Mouse (Mus musculus) forebrain, embryonic 10.5 days (tissue): ENCODE measurements at regions not wholly inside any gene's neighbourhood (a gene's known extent, or its start where the extent isn't known, plus 50 kb on each side); places are given as distances from the start of the nearest gene placed in this dataset.
"Not testable (repeated sequence)": the region's sequence is repeated elsewhere in the genome, so short reads cannot be mapped to it uniquely, and the experiment has no call there.

Source experiments
- DNase-seq: peaks from one replicate; pipeline ENCODE4 v3.0.0-alpha.2; 2017; ENCODE audit warnings: low spot score; ENCODE audit errors: extremely low spot score
- H3K27ac ChIP-seq: fragments of 300-500 bp; sonication (generic); 2 replicates; pipeline ENCODE4 v1.5.1; 2016; ENCODE audit warnings: mild to moderate bottlenecking
- H3K27me3 ChIP-seq: fragments of 300-500 bp; sonication (generic); 2 replicates; pipeline ENCODE4 v1.6.1; 2016; ENCODE audit warnings: mild to moderate bottlenecking; ENCODE audit not compliant: poor library complexity, severe bottlenecking
- H3K36me3 ChIP-seq: fragments of 300-500 bp; sonication (generic); replicated peaks from 2 replicates; pipeline ENCODE4 v1.6.1; 2016; ENCODE audit warnings: mild to moderate bottlenecking, moderate library complexity
- H3K4me1 ChIP-seq: fragments of 300-500 bp; sonication (generic); 2 replicates; pipeline ENCODE4 v1.6.1; 2016
- H3K4me3 ChIP-seq: fragments of 300-500 bp; sonication (generic); 2 replicates; pipeline ENCODE4 v1.5.1; 2016; ENCODE audit warnings: mild to moderate bottlenecking, moderate library complexity
- H3K9me3 ChIP-seq: fragments of 300-500 bp; sonication (generic); 2 replicates; pipeline ENCODE4 v1.6.1; 2016; ENCODE audit warnings: mild to moderate bottlenecking, moderate library complexity
- WGBS: fragments of 180-500 bp; shearing (Covaris S2); methylation state at CpG from one replicate; pipeline ENCODE4 v1.1.7; 2016; 5-methylcytosine and 5-hydroxymethylcytosine counted together

DNA sequence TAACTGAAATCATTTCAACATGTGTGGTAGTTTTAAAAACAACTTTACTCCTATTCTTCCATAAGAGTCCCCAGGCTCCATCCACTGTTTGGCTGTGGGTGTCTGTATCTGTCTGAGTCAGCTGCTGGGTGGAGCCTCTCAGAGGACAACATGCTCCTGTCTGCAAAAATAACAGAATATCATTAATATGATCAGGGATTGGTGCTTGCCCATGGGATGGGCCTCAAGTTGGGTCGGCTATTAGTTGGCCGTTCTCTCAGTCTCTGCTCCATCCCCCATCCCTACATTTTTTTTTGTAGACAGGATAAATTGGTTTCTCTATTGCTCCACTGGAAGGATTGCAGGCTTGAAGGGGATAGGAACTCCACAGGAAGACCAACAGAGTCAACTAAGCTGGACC, 108.5 kb upstream of the Fgf16 start:
- not testable (repeated sequence) for H3K27ac ChIP-seq, H3K36me3 ChIP-seq, H3K9me3 ChIP-seq, H3K4me1 ChIP-seq, H3K4me3 ChIP-seq, DNase-seq
- 88% methylated on average over 2 of the region's 2 CpGs for WGBS
- peaks cover 13% of the 10 kb centered on the region; the same call in 1 of the 2 replicates for H3K27me3 ChIP-seq

DNA sequence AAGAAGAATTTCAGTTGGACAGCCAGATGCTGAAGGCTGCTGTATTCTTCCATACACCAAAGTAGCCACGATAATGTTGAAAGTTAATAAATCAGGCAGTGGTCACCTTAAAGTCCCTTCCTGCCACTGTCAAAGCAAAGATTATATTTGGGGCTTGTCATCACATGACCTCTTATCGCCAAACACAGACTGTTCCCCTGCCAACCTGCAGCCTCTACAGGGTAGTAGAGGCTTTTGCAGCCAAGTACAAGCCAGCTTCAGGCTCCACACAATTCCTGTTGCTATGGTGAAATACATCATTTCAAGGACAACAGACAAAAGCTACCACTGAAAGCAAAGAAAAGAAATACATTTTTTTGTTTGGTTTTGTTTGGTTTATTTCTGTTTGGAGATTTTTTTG, 93.5 kb upstream of the Fgf16 start:
- H3K9me3 ChIP-seq: no peaks in the 10 kb centered on the region
- 84% methylated on average over 2 of the region's 2 CpGs for WGBS
- H3K27ac ChIP-seq: no peak overlapping the region
- no peak for DNase-seq
- no peak overlapping the region for H3K4me3 ChIP-seq
- H3K4me1 ChIP-seq: no peaks in the 10 kb centered on the region
- peaks cover 59% of the 10 kb centered on the region for H3K27me3 ChIP-seq
- H3K36me3 ChIP-seq: no peaks in the 10 kb centered on the region

DNA sequence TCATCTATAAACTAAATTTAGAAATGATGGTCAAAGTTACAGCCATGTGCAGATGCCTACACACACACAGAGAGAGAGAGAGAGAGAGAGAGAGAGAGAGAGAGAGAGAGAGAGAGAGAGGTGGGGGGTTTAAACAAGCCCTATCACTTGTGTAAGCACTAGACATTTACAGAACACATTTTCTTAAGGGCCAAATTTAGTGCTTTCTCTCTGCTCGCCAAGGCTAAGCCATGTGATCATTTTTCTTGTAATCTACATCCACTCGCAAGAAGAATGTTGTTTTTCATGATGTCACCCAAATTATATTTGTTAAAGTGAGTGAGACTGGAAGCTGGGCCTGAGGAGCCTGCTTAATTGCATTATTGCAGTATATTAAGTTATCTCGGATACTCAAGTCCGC, 92.8 kb upstream of the Fgf16 start:
- Histone ChIP-seq H3K36me3 (no peaks in the 10 kb centered on the region), H3K4me1 (no peaks in the 10 kb centered on the region), H3K9me3 (no peaks in the 10 kb centered on the region), H3K4me3 (no peak overlapping the region), H3K27me3 (peaks cover 58% of the 10 kb centered on the region), H3K27ac (no peak overlapping the region)
- 87% methylated on average over 4 of the region's 4 CpGs for WGBS
- DNase-seq: no peak

DNA sequence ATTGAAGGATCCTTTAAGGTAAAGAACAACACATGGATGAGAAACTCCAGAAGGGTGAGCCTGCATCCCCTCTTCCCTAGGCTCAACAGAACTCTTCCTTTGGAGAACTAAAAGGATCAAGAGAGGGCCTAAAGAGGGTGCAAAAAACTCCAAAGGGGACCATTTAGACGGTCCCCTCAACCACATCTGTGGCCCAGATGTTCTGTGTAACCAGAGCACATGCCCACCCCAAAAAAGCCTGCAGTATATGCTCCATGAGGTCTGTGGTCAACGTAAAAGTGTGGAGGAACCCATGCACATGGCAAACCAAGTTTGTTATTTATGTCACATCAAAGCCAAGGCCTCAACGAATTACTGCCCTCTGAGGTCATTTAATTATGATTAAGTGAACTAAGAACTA, 89.2 kb upstream of the Fgf16 start:
- DNase-seq: no peak
- Histone ChIP-seq H3K27ac (no peak overlapping the region), H3K36me3 (no peaks in the 10 kb centered on the region), H3K4me1 (no peaks in the 10 kb centered on the region), H3K27me3 (peaks cover 52% of the 10 kb centered on the region), H3K4me3 (no peak overlapping the region), H3K9me3 (no peaks in the 10 kb centered on the region)
- 75% methylated on average over 3 of the region's 3 CpGs for WGBS

DNA sequence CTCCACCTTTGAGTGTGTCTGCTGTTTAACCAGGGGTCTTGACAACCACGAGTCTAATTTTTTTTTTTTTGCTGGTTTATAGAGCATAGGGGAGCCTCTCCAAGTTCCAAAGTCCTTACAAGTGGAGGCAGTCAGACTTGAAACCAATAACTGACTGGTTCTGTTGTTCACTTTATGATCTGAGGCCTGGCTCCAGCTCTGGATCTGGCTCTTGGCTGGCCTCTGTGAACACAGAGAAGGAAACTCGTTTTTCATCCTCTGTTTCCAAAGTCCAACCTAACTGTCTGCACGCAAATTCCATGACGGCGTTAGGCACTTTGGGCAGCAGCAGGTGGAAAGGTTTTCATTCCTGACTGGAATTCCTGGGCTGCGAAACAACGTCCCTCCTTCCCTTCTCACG, 80.4 kb upstream of the Fgf16 start:
- 87% methylated on average over 8 of the region's 8 CpGs for WGBS
- H3K4me1 ChIP-seq: no peaks in the 10 kb centered on the region
- no peak overlapping the region for H3K4me3 ChIP-seq
- no peak overlapping the region for H3K27ac ChIP-seq
- H3K36me3 ChIP-seq: no peaks in the 10 kb centered on the region
- H3K9me3 ChIP-seq: no peaks in the 10 kb centered on the region
- peaks cover 67% of the 10 kb centered on the region for H3K27me3 ChIP-seq
- no peak for DNase-seq

DNA sequence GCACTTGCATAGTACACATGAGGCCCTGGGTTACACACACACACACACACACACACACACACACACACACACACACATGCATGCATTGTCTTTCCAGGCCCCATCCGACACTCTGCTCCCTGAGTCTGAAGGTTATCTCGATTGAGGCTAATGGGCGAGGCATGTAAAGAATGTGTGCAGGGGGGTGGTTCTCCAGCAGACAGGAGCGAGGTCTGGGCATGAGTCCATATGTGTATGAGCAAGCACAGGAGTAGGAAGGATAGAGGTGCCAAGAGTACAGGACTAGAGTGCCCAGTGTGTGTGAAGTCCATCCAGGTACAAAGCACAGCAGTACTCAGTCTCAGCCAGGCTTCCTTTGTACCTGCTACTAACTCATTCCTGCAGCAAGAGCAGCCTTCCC, 79.6 kb upstream of the Fgf16 start:
- no peaks in the 10 kb centered on the region for H3K36me3 ChIP-seq
- no peak overlapping the region for H3K27ac ChIP-seq
- H3K4me3 ChIP-seq: no peak overlapping the region
- no peaks in the 10 kb centered on the region for H3K4me1 ChIP-seq
- 88% methylated on average over 4 of the region's 4 CpGs for WGBS
- no peak for DNase-seq
- H3K9me3 ChIP-seq: no peaks in the 10 kb centered on the region
- H3K27me3 ChIP-seq: peaks cover 59% of the 10 kb centered on the region

DNA sequence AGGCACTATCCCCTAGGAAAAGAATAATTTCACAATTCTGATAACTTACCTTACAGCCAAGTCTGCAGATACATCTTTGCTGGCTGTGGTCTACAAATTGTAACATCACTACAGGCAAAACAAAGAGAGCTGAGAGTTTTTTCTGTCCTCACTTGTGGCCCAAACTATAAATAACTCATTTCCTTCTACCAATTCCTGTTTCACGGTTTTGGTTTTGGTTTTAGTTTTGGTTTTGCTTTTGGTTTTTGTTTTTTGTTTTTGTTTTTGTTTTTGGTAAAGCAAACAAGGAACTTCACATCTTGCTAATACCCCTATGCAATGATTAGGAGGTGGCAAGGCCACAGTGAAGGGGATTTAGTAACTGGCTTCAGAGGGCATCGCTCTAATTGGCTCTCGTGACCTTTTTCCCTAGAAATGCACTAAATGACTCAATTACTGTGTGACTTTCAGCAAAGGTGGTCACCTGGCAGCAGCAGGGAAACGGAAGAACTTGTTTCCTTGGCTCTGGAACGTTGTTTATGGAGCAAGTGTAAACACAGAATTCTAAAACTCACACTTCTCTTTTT, 53.3 kb upstream of the Fgf16 start:
- H3K9me3 ChIP-seq: no peaks in the 10 kb centered on the region
- peaks cover 79% of the 10 kb centered on the region for H3K27me3 ChIP-seq
- no peak overlapping the region for H3K4me3 ChIP-seq
- peaks cover 3% of the 10 kb centered on the region; the same call in 1 of the 2 replicates for H3K4me1 ChIP-seq
- no peaks in the 10 kb centered on the region for H3K36me3 ChIP-seq
- WGBS: 71% methylated on average over 5 of the region's 5 CpGs
- no peak overlapping the region for H3K27ac ChIP-seq
- DNase-seq: no peak
